Mouse (Mus musculus) adrenal gland, adult 2 months (tissue): ENCODE measurements around the gene Aff3. TPM values are rescaled to one million over a fixed set of nuclear protein-coding genes. Genes with fewer than 3 reads are reported as not detected.

Experiments
- DNase-seq: peaks from one replicate; pipeline ENCODE4 v3.0.0; 2021
- polyA plus RNA-seq: library from polyadenylated mRNA; depleted of rRNA; stranded (reverse); fragments of >200 nt; gene quantifications from 2 replicates; pipeline ENCODE4 v1.2.3, GENCODE M21; 2012
- total RNA-seq, 2 experiments: library from RNA; stranded (reverse); gene quantifications; 2 replicates each; pipeline ENCODE4 v1.2.3; 2021

Gene Aff3
- total and polyA plus RNA-seq, 3 experiments, result 2.9 to 3.5 (median 3.0) TPM

DNA sequence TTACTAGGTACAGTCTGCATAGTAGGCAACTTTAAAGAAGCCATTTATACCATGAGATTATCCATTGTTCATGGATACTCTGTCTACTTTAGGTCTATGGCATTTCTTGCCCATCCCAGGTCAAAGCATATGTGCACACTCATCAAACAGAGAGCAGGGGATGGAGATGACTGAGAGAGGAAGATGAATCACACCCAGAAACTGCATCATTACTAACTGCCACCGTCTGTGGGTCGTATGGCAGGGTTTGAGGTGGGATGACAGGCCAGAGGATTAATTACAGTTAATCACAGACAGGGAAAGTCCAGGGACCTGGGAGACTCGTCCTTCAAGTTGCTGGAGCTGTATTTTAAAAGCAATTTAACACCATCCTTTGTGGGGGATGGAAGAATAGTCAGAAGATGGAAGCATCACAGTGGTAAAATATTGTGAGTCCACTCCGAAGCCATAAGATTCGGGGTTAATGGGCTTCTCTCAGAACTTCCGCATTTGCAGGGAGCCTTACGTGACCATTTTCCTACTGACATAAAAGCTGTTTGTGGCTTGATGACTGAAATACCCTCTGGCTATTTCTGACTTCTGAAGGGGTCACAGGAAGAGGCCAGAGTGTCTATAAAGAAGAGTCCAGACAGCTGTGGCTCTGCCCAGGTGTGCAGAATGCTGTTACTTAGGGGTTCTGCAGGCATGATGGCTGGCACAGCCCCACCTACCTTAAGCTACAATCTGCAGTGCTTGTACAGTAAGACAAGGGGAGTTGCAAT, 427.5 kb downstream of the Aff3 start:
- no peak for DNase-seq

DNA sequence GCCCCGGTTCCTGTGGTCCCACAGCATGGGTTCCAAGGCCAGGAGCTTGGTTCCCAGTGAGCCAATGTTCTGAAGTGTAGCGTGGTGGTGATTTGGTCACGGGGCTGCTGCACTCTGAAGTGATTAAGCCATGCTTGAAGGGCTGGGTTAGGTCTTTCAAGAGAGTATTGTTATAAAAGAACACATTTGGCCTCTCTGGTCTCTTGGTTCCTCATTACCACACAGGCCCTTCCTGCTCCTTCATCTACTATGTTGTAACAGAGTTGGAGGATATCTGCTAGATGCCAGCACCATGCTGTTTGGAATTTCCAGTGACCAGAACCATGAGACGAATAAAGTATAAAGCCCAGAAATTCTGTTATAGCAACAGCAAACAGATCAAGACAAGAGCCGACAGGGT, 431.6 kb downstream of the Aff3 start:
- no peak for DNase-seq

DNA sequence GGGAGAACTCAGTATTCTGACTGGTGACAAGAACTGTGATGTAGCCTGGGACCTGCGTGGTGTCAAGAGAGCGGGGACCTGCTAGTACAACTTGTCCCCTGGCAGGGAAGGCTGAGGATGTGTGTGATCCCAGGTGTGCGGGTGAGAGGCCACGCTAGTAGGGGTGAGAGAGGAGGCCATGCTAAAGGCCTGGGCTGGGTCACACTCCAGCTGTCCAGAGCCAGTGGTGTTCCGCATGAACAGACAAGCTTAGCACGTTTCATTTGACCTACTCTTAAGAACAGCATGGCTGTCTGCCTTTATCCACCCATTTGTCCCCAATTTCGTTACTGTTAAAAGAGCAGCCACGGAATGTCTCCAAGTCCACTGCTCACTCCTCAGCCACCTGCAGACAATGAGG, 434.7 kb downstream of the Aff3 start:
- no peak for DNase-seq

GRCm38 (mm10) chr1:38228806-38229205, 435.9 kb downstream of the Aff3 start:
- DNase-seq, result no peak

DNA sequence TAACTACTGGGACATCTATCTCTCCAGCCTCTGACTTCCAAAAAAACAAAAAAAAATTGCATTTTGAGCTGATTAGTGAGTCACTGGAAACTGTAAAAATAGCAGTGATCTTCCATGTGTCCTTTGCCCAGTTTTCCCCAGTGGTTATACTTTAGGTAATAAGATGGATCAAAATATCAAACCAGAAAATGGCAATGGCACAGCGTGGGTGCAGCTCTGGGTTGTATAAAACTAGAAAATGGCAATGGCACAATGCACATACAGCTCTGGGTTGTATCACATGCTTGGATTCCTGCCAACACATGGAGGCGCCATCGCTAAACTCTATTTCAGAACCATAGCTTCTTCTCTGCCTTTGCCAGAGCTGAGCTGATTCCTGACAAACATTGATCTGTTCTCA, 439.6 kb downstream of the Aff3 start:
- no peak for DNase-seq

GRCm38 (mm10) chr1:38222160-38222559, 442.6 kb downstream of the Aff3 start:
- DNase-seq, result peak; percentile 22

GRCm38 (mm10) chr1:38221431-38221830, 443.3 kb downstream of the Aff3 start:
- no peak for DNase-seq

DNA sequence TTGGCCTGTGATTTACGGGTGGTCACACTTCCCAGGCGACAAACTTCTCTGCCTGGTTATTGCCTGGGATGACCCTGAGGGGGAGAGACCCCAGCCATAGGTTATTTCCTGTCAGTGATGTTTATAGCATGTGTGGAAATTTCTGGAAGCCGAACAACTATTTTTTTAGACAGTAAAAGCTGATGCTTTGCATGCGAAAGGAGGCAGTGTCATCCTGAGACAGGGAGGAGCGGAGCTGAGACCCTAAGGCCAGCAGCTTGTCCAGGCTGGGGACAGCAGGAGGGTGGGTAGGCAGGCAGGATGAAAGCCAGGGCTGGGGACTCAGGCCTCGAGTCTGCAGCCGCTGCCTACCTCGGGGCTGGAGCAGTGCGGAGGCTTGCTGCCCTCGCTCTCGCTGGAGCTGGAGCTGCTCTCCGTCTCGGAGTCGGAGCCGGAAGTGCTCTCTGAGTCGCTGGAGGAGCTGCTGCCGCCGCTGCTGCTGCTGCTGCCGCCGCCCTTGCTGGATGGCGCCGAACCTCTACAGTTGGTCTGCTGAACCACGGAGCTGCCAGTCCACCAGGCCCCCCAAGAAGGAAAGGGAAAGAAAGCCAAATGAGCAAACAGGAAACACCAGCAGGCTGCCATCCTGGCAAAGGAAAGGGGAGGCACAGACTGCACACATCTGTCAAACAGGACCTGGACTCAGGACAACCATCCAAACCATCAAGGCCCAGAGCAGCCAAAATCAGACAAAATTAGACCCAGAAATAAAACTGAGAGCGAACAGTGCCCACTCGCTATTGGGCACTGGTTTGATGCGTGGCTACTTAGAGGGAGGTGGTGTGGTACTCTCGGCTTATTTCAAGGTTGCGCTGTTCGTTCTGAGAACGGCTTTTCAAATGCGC, 446.6 kb downstream of the Aff3 start:
- DNase-seq, result peak; percentile 33

GRCm38 (mm10) chr1:38217098-38217497, 447.7 kb downstream of the Aff3 start:
- no peak for DNase-seq

- no peak for DNase-seq
Observed at GRCm38 (mm10) chr1:38213377-38213776, 451.4 kb downstream of the Aff3 start.

GRCm38 (mm10) chr1:38212386-38212785, 452.4 kb downstream of the Aff3 start:
- DNase-seq, result no peak

- DNase-seq, result peak; percentile 45
Observed at GRCm38 (mm10) chr1:38202475-38203183, 462.1 kb downstream of the Aff3 start.

DNA sequence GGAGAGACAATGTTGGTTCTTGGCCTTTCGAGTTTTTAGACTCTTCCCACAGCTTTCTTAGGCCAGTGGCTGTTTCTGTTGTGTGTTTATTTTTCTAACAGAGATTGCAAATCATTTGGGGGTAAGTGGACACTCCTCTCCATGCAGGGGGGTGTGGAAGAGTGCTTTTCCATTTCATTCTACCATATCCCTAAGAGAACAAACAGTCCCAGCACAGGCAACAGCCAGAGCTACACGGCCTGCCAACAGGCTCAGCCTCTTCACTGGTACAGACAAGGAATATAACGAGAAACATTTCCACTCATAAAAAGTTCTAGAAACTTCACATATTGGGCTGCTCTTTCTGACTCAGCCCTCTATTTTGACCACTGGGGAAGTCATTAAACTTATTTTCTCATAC, 463.0 kb downstream of the Aff3 start:
- no peak for DNase-seq

GRCm38 (mm10) chr1:38199669-38200635, 464.8 kb downstream of the Aff3 start:
- no peak for DNase-seq

- no peak for DNase-seq
Observed at GRCm38 (mm10) chr1:38198393-38199029, 466.2 kb downstream of the Aff3 start.

DNA sequence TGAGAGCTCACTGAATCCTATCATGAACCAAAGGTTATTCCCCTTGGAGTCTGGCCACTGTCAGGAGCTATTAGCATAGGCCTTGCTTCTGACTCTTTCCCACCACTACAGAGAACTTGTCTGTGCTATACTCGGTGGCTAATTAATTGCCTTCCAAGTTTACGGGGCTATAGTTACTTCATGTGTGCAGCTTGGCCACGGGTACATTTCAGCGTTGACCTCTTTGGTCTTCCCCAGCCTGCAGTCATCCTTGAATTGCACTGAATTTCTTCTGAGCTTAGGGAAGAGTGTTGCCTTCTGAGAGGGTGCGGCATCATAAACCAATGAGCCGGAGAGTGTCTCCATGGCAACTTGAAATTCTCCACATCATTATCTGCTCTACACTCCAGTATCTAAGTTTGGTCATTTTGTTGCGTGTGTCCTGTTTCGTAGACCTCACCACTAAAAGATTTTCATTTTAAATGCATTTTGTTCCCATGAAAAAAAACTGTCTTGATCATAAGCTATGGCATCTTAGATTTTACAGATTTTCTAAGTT, 467.5 kb downstream of the Aff3 start:
- no peak for DNase-seq

- DNase-seq, result no peak
Observed at GRCm38 (mm10) chr1:38195721-38196120, 469.0 kb downstream of the Aff3 start.

GRCm38 (mm10) chr1:38186227-38186545, 478.6 kb downstream of the Aff3 start:
- DNase-seq, result no peak

GRCm38 (mm10) chr1:38185517-38186226, 479.1 kb downstream of the Aff3 start:
- DNase-seq, result peak; percentile 81

- DNase-seq, result no peak
Observed at GRCm38 (mm10) chr1:38181020-38181550, 483.7 kb downstream of the Aff3 start.
